Mouse (Mus musculus) C2C12 (cell line): ENCODE results near the gene Gsta2.
"Not testable (repeated sequence)": the region's sequence is repeated elsewhere in the genome, so short reads cannot be mapped to it uniquely, and the experiment has no call there.

Experiments used
- CEBPB ChIP-seq: IDR thresholded peaks from one replicate; pipeline ENCODE4 v1.6.1; 2011; ENCODE audit warnings: low read depth, mild to moderate bottlenecking, control low read depth, moderate library complexity
- CTCF ChIP-seq: IDR thresholded peaks from one replicate; pipeline ENCODE4 v1.5.1; 2011; ENCODE audit not compliant: control insufficient read depth, insufficient read depth, insufficient read length
- FOSL1 ChIP-seq: IDR thresholded peaks from one replicate; pipeline ENCODE4 v1.8.0; 2011; ENCODE audit warnings: mild to moderate bottlenecking, low read length; ENCODE audit not compliant: poor library complexity, insufficient read depth, severe bottlenecking
- MAX ChIP-seq: IDR thresholded peaks from one replicate; pipeline ENCODE4 v1.6.1; 2011; ENCODE audit warnings: mild to moderate bottlenecking, control low read depth
- MYOD1 ChIP-seq: IDR thresholded peaks from one replicate; pipeline ENCODE4 v1.6.1; 2011; ENCODE audit warnings: low read depth; ENCODE audit not compliant: control insufficient read depth, insufficient read length
- MYOG ChIP-seq: IDR thresholded peaks from one replicate; pipeline ENCODE4 v1.6.1; 2011; ENCODE audit not compliant: control insufficient read depth, insufficient read length; ENCODE audit errors: extremely low read depth
- USF1 ChIP-seq: IDR thresholded peaks from one replicate; pipeline ENCODE4 v1.6.1; 2011; ENCODE audit warnings: low read depth, mild to moderate bottlenecking, control low read depth, moderate library complexity

DNA sequence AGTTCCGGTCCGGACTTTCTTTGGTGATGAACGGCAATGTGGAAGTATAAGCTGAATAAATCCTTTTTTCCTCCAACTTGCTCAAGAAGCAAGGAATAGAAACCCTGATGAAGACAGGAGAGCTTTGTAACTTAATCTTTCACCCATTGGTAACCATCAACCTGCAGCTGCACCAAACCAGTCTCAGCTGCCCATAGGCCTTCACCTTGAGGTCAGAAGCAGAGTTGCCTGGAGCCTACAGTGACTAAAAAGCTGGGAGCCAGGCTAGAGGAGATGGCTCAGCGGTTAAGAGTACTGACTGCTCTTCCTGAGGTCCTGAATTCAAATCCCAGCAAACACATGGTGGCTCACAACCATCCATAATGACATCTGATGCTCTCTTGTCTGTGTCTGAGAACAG is 13.1 kb downstream of the Gsta2 start:
- TF ChIP-seq MAX, CTCF, USF1, MYOG, MYOD1, CEBPB, FOSL1: not testable (repeated sequence)
